Mouse (Mus musculus) liver, postnatal 0 days (tissue): Measurements from ENCODE around the gene Cbfa2t3. TPM values are rescaled to one million over a fixed set of nuclear protein-coding genes. Genes with fewer than 3 reads are reported as not detected.
A peak's percentile ranks its signal among the peaks of the same experiment; 100 is the strongest.

Experiments used
- ATAC-seq: fragments of 200-750 bp; cut with Nextera tagmentation; 2 replicates; pipeline ENCODE4 v1.8.0; 2017; ENCODE audit warnings: mild to moderate bottlenecking, moderate library complexity
- DNase-seq: peaks from one replicate; pipeline ENCODE4 v3.0.0-alpha.2; 2016
- H3K27ac ChIP-seq: fragments of 300-500 bp; sonication (generic); 2 replicates; pipeline ENCODE4 v1.5.1; 2014; ENCODE audit warnings: antibody characterized with exemption, moderate library complexity, mild to moderate bottlenecking, low read depth
- H3K27me3 ChIP-seq: fragments of 300-500 bp; sonication (generic); 2 replicates; pipeline ENCODE4 v1.6.1; 2014; ENCODE audit warnings: low read length, control low read depth, mixed read lengths; ENCODE audit not compliant: insufficient read depth
- H3K36me3 ChIP-seq: fragments of 300-500 bp; sonication (generic); replicated peaks from 2 replicates; pipeline ENCODE4 v1.6.1; 2014; ENCODE audit warnings: mild to moderate bottlenecking, control low read depth, low read length, moderate library complexity, mixed read lengths; ENCODE audit not compliant: insufficient read depth
- H3K4me1 ChIP-seq: fragments of 300-500 bp; sonication (generic); 2 replicates; pipeline ENCODE4 v1.6.1; 2014; ENCODE audit warnings: antibody characterized with exemption, mild to moderate bottlenecking, control low read depth; ENCODE audit not compliant: insufficient read depth
- H3K4me2 ChIP-seq: fragments of 300-500 bp; sonication (generic); 2 replicates; pipeline ENCODE4 v1.6.1; 2014; ENCODE audit warnings: low read depth, mild to moderate bottlenecking, low read length, moderate library complexity, mixed read lengths
- H3K4me3 ChIP-seq: fragments of 300-500 bp; sonication (generic); 2 replicates; pipeline ENCODE4 v1.5.1; 2014; ENCODE audit warnings: low read depth, low read length
- H3K9ac ChIP-seq: fragments of 300-500 bp; sonication (generic); replicated peaks from 2 replicates; pipeline ENCODE4 v1.6.1; 2014; ENCODE audit warnings: mild to moderate bottlenecking, moderate library complexity
- H3K9me3 ChIP-seq: fragments of 300-500 bp; sonication (generic); 2 replicates; pipeline ENCODE4 v1.6.1; 2016; ENCODE audit warnings: mild to moderate bottlenecking, control low read depth, low read length, mixed read lengths
- CTCF ChIP-seq: sonication (generic); IDR thresholded peaks from 2 replicates; pipeline ENCODE4 v1.5.1; 2016; ENCODE audit warnings: antibody characterized with exemption, low read depth
- EP300 ChIP-seq: IDR thresholded peaks from 2 replicates; pipeline ENCODE4 v1.6.1; 2016; ENCODE audit warnings: antibody characterized with exemption, low read depth, mild to moderate bottlenecking
- WGBS: fragments of 180-500 bp; shearing (Covaris S2); extraction: QIAGEN DNeasy Blood & Tissue Kit; methylation state at CpG from one replicate; pipeline ENCODE4 v1.1.7; 2014; ENCODE audit not compliant: insufficient replicate concordance; 5-methylcytosine and 5-hydroxymethylcytosine counted together
- polyA plus RNA-seq: library from polyadenylated mRNA; unstranded; fragments of >200 nt; fragmentation: Nextera tagmentation; extraction: Ambion mirVana; gene quantifications from 2 replicates; pipeline ENCODE4 v1.2.1, GENCODE M21; 2015

Cbfa2t3 gene
- polyA plus RNA-seq, 1 experiment from 2014 or later = 2.4 TPM

DNA sequence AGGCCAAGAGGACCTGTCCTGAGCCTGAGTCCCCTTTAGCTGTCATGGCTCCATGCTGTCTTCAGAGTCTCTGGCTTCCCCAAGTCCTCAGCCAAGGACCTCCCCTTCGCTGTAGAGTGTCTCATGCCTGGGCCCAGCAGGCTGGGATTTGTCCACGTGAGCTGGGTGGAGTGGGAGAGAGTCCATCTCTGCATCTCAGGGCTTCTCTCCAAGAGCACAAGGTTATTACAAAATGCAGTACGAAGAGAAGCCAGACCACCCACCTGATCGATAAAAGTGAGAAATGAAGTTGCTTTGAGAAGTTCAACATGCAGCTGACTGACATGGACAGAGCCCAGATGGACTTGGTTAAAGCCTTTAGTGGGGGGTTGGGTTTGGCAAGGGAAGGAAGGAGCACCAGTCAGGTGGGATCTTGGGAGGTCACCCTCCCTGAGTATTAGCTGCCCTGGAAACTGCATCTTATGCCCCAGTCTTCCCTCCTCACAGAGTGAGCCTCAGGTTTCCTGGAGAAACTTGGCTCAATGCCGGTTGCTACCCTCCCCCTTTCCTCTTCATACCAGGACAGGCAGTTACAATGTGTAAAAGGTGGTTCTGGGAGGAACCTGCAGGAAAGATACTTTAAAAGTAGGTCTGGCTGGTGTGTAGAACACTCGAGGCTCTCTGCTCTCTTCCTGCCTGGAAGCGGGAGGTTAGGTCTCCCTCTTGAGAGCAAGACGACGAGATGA is 82.6 kb downstream of the Cbfa2t3 start:
- H3K36me3 ChIP-seq = peaks cover 7% of the 10 kb centered on the region
- no peak overlapping the region for H3K4me2 ChIP-seq
- H3K4me3 ChIP-seq = no peak overlapping the region
- H3K27ac ChIP-seq = no peak overlapping the region
- no peaks in the 10 kb centered on the region for H3K27me3 ChIP-seq
- WGBS = 72% methylated on average over 9 of the region's 9 CpGs
- peaks cover 17% of the 10 kb centered on the region for H3K4me1 ChIP-seq
- DNase-seq (no peak), ATAC-seq (no peak)
- TF ChIP-seq CTCF (no peak), EP300 (no peak)
- H3K9me3 ChIP-seq = no peaks in the 10 kb centered on the region
- no peak overlapping the region for H3K9ac ChIP-seq

DNA sequence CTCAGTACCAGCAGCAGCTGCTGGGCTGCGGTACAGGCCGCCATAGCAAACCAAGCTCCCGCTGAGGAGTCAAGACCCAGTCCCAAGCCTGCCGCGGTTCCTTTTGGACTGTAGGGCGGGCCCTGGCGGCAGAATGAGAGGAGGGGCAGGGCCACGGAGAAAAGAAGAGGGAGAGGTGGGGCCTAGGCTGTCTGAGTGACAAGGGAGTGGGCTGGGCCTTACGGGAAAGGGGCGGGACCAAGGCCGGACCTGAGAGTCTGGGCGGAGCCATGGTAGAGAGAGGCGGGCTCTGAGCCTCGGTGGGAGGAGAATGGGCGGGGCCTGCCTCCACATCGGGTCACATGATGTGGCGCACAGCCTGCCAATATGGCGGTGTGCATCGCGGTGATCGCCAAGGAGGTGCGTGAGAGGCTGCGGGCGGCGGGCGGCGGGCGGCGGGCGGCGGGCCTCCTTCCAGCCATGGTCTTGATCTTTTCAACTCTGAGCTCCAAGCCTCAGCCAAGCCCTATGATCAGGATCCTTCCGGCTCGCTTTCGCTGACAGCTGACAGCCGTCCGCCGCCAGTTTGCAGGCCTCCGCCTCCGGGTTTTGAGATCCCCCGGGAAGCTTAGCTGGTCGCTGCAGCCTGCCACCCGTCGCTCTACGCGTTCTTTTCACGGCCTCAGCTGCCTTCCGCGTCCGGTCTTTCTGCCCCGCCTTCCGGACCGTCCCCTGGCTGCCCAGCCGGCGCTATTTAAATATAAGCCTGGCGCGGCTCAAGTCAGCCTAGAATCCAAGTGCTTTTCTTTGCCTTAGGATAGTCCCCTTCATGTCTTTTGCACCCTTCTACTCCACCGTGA is 87.4 kb downstream of the Cbfa2t3 start, which contains the start of the genes Galns and Trappc2l:
TSS of gene Galns (minus strand) at position 169 of the 839 bp plus-strand sequence.
TSS of gene Trappc2l (plus strand) at position 346 of the 839 bp plus-strand sequence.
- H3K27me3 ChIP-seq = no peaks in the 10 kb centered on the region
- WGBS = 0% methylated on average over 32 of the region's 57 CpGs
- peaks cover 7% of the 10 kb centered on the region for H3K36me3 ChIP-seq
- ATAC-seq = peak; percentile 96
- peak; percentile 99 for DNase-seq
- H3K4me3 ChIP-seq = peak within 1 kb of the TSS; percentile 72
- peaks cover 24% of the 10 kb centered on the region for H3K4me1 ChIP-seq
- peak within 1 kb of the TSS; percentile 85 for H3K9ac ChIP-seq
- H3K27ac ChIP-seq = peak within 1 kb of the TSS; percentile 93
- TF ChIP-seq EP300 = no peak
- TF ChIP-seq CTCF = peak; percentile 75
- peak within 1 kb of the TSS; percentile 99 for H3K4me2 ChIP-seq
- no peaks in the 10 kb centered on the region for H3K9me3 ChIP-seq

DNA sequence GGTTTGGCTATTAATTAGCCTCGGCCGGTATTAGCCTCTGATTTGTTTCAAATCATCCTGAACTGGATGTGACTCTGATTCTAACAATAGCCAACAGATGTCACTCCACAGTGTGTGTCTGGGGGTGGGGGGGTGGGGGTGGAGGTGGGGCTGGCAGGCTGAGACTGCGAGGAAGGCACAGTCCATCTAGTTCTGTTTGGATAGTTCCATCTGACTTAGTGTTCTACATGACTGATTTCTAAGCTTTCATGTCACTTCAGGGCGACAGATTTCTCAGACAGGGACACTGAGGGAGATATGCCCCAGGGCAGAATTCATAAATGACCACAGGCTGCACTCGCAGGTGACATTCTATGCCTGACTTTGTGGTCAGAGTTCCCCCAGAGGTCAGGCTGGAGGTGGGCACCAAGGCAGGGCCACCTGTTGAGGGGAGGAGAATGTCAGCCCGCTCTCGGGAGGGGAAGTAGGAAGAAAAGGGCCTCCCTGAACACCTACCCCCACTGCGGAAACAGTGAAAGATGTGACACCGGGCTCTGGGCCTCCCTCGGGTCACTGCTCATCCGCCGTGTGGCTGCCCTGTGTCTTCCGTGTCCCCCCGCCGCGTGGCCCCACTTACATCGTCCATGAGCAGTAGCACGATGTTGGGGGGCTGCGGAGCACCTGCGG is 88.2 kb downstream of the Cbfa2t3 start:
- Histone ChIP-seq H3K27ac (peak overlapping the region; percentile 93), H3K36me3 (peaks cover 7% of the 10 kb centered on the region), H3K27me3 (no peaks in the 10 kb centered on the region), H3K9me3 (no peaks in the 10 kb centered on the region), H3K4me2 (peak overlapping the region; percentile 99), H3K4me3 (peak overlapping the region; percentile 72), H3K4me1 (peaks cover 24% of the 10 kb centered on the region), H3K9ac (peak overlapping the region; percentile 85)
- WGBS = 5% methylated on average over 19 of the region's 20 CpGs
- DNase-seq = no peak
- TF ChIP-seq EP300 (no peak), CTCF (no peak)
- ATAC-seq = peak; percentile 46

DNA sequence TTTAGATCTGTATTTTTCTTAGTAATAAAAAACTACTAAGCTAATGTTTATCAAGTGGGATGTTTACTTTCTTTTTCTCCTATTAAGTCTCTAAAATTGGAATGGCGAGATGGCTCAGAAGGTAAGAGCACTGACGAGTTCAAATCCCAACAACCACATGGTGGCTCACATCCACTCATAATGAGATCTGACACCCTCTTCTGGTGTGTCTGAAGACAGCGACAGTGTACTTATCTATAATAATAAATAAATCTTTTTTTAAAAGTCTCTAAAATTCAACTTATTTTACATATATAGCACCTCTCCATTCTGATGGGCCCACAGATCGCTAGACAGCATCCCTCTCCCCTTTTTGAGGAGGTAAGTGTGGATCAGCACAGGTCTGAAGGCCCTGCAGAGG is 88.7 kb downstream of the Cbfa2t3 start:
- Histone ChIP-seq H3K27ac (peak overlapping the region; percentile 60; the same call in 1 of the 2 replicates), H3K36me3 (peaks cover 7% of the 10 kb centered on the region), H3K9ac (no peak overlapping the region), H3K4me2 (peak overlapping the region; percentile 99), H3K27me3 (no peaks in the 10 kb centered on the region), H3K4me3 (peak overlapping the region; percentile 72), H3K4me1 (peaks cover 24% of the 10 kb centered on the region), H3K9me3 (no peaks in the 10 kb centered on the region)
- ATAC-seq = no peak
- WGBS = 68% methylated on average over 4 of the region's 4 CpGs
- TF ChIP-seq EP300 (no peak), CTCF (no peak)
- no peak for DNase-seq

DNA sequence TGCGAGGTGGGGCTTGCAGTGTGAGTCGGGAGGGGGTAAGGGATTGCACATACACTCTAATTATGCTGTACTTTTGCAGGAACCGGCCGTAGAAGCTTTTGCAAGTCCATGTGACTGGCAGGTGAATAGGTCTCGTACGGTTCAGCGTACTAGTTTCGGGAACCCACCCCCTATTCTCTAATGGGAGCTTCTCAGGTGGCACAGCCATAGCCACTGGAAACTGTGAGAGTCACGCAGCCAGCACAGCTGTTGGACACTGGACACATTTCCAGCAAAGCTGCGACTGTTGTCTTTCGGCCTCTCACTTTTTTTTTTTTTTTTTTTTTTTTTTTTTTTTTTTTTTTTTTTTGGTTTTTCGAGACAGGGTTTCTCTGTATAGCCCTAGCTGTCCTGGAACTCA is 92.1 kb downstream of the Cbfa2t3 start:
- H3K4me3 ChIP-seq = no peak overlapping the region
- ATAC-seq (no peak), DNase-seq (no peak)
- H3K9ac ChIP-seq = no peak overlapping the region
- peaks cover 15% of the 10 kb centered on the region for H3K4me1 ChIP-seq
- 73% methylated on average over 11 of the region's 12 CpGs for WGBS
- peaks cover 9% of the 10 kb centered on the region; the same call in 1 of the 2 replicates for H3K36me3 ChIP-seq
- H3K9me3 ChIP-seq = no peaks in the 10 kb centered on the region
- H3K27ac ChIP-seq = no peak overlapping the region
- H3K27me3 ChIP-seq = no peaks in the 10 kb centered on the region
- no peak overlapping the region for H3K4me2 ChIP-seq
- TF ChIP-seq EP300 = no peak
- no peak for TF ChIP-seq CTCF
